Mouse (Mus musculus) kidney, embryonic 14.5 days (tissue): ENCODE measurements around the gene Tmtc1. TPM values are rescaled to one million over a fixed set of nuclear protein-coding genes. Genes with fewer than 3 reads are reported as not detected.

Experiments
- ATAC-seq: fragments of 200-750 bp; cut with Nextera tagmentation; 2 replicates; pipeline ENCODE4 v1.8.0; 2017; ENCODE audit warnings: moderate number of reproducible peaks, mild to moderate bottlenecking, moderate TSS enrichment, moderate library complexity; ENCODE audit not compliant: low FRiP score, low TSS enrichment
- H3K27ac ChIP-seq: fragments of 300-500 bp; sonication (generic); 2 replicates; pipeline ENCODE4 v1.5.1; 2014; ENCODE audit warnings: low read depth, mild to moderate bottlenecking, low read length, moderate library complexity, mixed read lengths
- H3K27me3 ChIP-seq: fragments of 300-500 bp; sonication (generic); 2 replicates; pipeline ENCODE4 v1.6.1; 2014; ENCODE audit warnings: mild to moderate bottlenecking, low read length; ENCODE audit not compliant: control insufficient read depth, insufficient read depth
- H3K36me3 ChIP-seq: fragments of 300-500 bp; sonication (generic); 2 replicates; pipeline ENCODE4 v1.6.1; 2014; ENCODE audit warnings: low read length, mixed read lengths; ENCODE audit not compliant: control insufficient read depth, insufficient read depth
- H3K4me1 ChIP-seq: fragments of 300-500 bp; sonication (generic); 2 replicates; pipeline ENCODE4 v1.6.1; 2014; ENCODE audit warnings: low read length, mixed read lengths; ENCODE audit not compliant: control insufficient read depth, insufficient read depth
- H3K4me2 ChIP-seq: fragments of 300-500 bp; sonication (generic); replicated peaks from 2 replicates; pipeline ENCODE4 v1.6.1; 2014; ENCODE audit warnings: low read depth, mild to moderate bottlenecking, low read length
- H3K4me3 ChIP-seq: fragments of 300-500 bp; sonication (generic); 2 replicates; pipeline ENCODE4 v1.5.1; 2014; ENCODE audit warnings: mild to moderate bottlenecking, low read length
- H3K9ac ChIP-seq: fragments of 300-500 bp; sonication (generic); 2 replicates; pipeline ENCODE4 v1.6.1; 2014; ENCODE audit warnings: low read depth, mild to moderate bottlenecking, low read length, moderate library complexity
- H3K9me3 ChIP-seq: fragments of 300-500 bp; sonication (generic); 2 replicates; pipeline ENCODE4 v1.6.1; 2016; ENCODE audit warnings: low read length; ENCODE audit not compliant: control insufficient read depth
- WGBS: fragments of 180-500 bp; shearing (Covaris S2); extraction: QIAGEN DNeasy Blood & Tissue Kit; methylation state at CpG from one replicate; pipeline ENCODE4 v1.1.7; 2014; 5-methylcytosine and 5-hydroxymethylcytosine counted together
- polyA plus RNA-seq: library from polyadenylated mRNA; unstranded; fragments of >200 nt; fragmentation: Nextera tagmentation; extraction: Ambion mirVana; gene quantifications from 2 replicates; pipeline ENCODE4 v1.2.1, GENCODE M21; 2014

The Tmtc1 gene
- polyA plus RNA-seq, 1 experiment from 2014 or later: 2.5 TPM

GRCm38 (mm10) chr6:148441871-148442270 lies 2.3 kb downstream of the Tmtc1 start:
- no peak overlapping the region for H3K27ac ChIP-seq
- no peak overlapping the region; the same call in 1 of the 2 replicates for H3K9ac ChIP-seq
- no peak for ATAC-seq
- peaks cover 25% of the 10 kb centered on the region for H3K27me3 ChIP-seq
- no peaks in the 10 kb centered on the region for H3K9me3 ChIP-seq
- H3K4me3 ChIP-seq: peak overlapping the region; percentile 68
- H3K36me3 ChIP-seq: no peaks in the 10 kb centered on the region
- 2% methylated on average over 5 of the region's 5 CpGs for WGBS
- H3K4me1 ChIP-seq: peaks cover 12% of the 10 kb centered on the region
- H3K4me2 ChIP-seq: peak overlapping the region; percentile 82

GRCm38 (mm10) chr6:148439101-148439500 lies 5.1 kb downstream of the Tmtc1 start:
- no peak overlapping the region for H3K4me3 ChIP-seq
- no peak overlapping the region for H3K4me2 ChIP-seq
- ATAC-seq: no peak
- H3K27me3 ChIP-seq: peaks cover 17% of the 10 kb centered on the region; the same call in 1 of the 2 replicates
- H3K36me3 ChIP-seq: no peaks in the 10 kb centered on the region
- no peak overlapping the region for H3K27ac ChIP-seq
- no peaks in the 10 kb centered on the region for H3K9me3 ChIP-seq
- H3K9ac ChIP-seq: no peak overlapping the region
- peaks cover 12% of the 10 kb centered on the region for H3K4me1 ChIP-seq
- 55% methylated on average over 4 of the region's 4 CpGs for WGBS

GRCm38 (mm10) chr6:148437565-148437964 lies 6.6 kb downstream of the Tmtc1 start:
- no peak overlapping the region for H3K4me2 ChIP-seq
- no peak overlapping the region for H3K27ac ChIP-seq
- no peaks in the 10 kb centered on the region for H3K36me3 ChIP-seq
- H3K4me3 ChIP-seq: no peak overlapping the region
- H3K27me3 ChIP-seq: peaks cover 11% of the 10 kb centered on the region; the same call in 1 of the 2 replicates
- no peak overlapping the region for H3K9ac ChIP-seq
- H3K4me1 ChIP-seq: peaks cover 4% of the 10 kb centered on the region; the same call in 1 of the 2 replicates
- H3K9me3 ChIP-seq: no peaks in the 10 kb centered on the region
- 95% methylated on average over 1 of the region's 1 CpGs for WGBS
- no peak for ATAC-seq

- no peak for ATAC-seq
- peaks cover 4% of the 10 kb centered on the region; the same call in 1 of the 2 replicates for H3K27me3 ChIP-seq
- H3K27ac ChIP-seq: no peak overlapping the region
- no peaks in the 10 kb centered on the region for H3K9me3 ChIP-seq
- no peak overlapping the region for H3K4me2 ChIP-seq
- H3K4me1 ChIP-seq: no peaks in the 10 kb centered on the region
- no peaks in the 10 kb centered on the region for H3K36me3 ChIP-seq
- H3K4me3 ChIP-seq: no peak overlapping the region
- WGBS: 92% methylated on average over 7 of the region's 7 CpGs
- no peak overlapping the region for H3K9ac ChIP-seq
Measured at GRCm38 (mm10) chr6:148436441-148437001, 7.7 kb downstream of the Tmtc1 start.

GRCm38 (mm10) chr6:148421577-148421976 lies 22.6 kb downstream of the Tmtc1 start:
- Histone ChIP-seq H3K9me3 (no peaks in the 10 kb centered on the region), H3K36me3 (no peaks in the 10 kb centered on the region), H3K9ac (no peak overlapping the region), H3K4me2 (no peak overlapping the region), H3K4me3 (no peak overlapping the region), H3K27me3 (no peaks in the 10 kb centered on the region), H3K27ac (no peak overlapping the region), H3K4me1 (no peaks in the 10 kb centered on the region)
- WGBS: 40% methylated on average over 7 of the region's 7 CpGs
- ATAC-seq: no peak

GRCm38 (mm10) chr6:148420387-148420786 lies 23.8 kb downstream of the Tmtc1 start:
- Histone ChIP-seq H3K4me3 (no peak overlapping the region), H3K4me1 (no peaks in the 10 kb centered on the region), H3K9ac (no peak overlapping the region), H3K9me3 (no peaks in the 10 kb centered on the region), H3K27me3 (no peaks in the 10 kb centered on the region), H3K36me3 (no peaks in the 10 kb centered on the region), H3K4me2 (no peak overlapping the region), H3K27ac (no peak overlapping the region)
- ATAC-seq: no peak
- 62% methylated on average over 6 of the region's 6 CpGs for WGBS

GRCm38 (mm10) chr6:148416597-148416996 lies 27.6 kb downstream of the Tmtc1 start:
- WGBS: 58% methylated on average over 2 of the region's 2 CpGs

GRCm38 (mm10) chr6:148413638-148414037 lies 30.6 kb downstream of the Tmtc1 start:
- ATAC-seq: no peak
- Histone ChIP-seq H3K4me2 (no peak overlapping the region), H3K4me1 (no peaks in the 10 kb centered on the region), H3K4me3 (no peak overlapping the region), H3K9ac (no peak overlapping the region), H3K27ac (no peak overlapping the region), H3K36me3 (no peaks in the 10 kb centered on the region), H3K27me3 (no peaks in the 10 kb centered on the region), H3K9me3 (no peaks in the 10 kb centered on the region)

More at GRCm38 (mm10) chr6:148416597-148416996, 27.6 kb downstream of the Tmtc1 start:
- no peak overlapping the region for H3K9ac ChIP-seq
- H3K4me3 ChIP-seq: no peak overlapping the region
- no peak overlapping the region for H3K27ac ChIP-seq
- no peak for ATAC-seq
- H3K27me3 ChIP-seq: no peaks in the 10 kb centered on the region
- H3K4me1 ChIP-seq: no peaks in the 10 kb centered on the region
- no peaks in the 10 kb centered on the region for H3K9me3 ChIP-seq
- H3K4me2 ChIP-seq: no peak overlapping the region
- H3K36me3 ChIP-seq: no peaks in the 10 kb centered on the region

GRCm38 (mm10) chr6:148406792-148407490 lies 37.2 kb downstream of the Tmtc1 start:
- no peak overlapping the region for H3K9ac ChIP-seq
- H3K36me3 ChIP-seq: no peaks in the 10 kb centered on the region
- H3K4me3 ChIP-seq: no peak overlapping the region
- no peak overlapping the region for H3K4me2 ChIP-seq
- no peaks in the 10 kb centered on the region for H3K4me1 ChIP-seq
- no peaks in the 10 kb centered on the region for H3K27me3 ChIP-seq
- no peak overlapping the region for H3K27ac ChIP-seq
- no peaks in the 10 kb centered on the region for H3K9me3 ChIP-seq
- ATAC-seq: no peak
- WGBS: 73% methylated on average over 2 of the region's 2 CpGs
